Mouse (Mus musculus) midbrain, embryonic 11.5 days (tissue): ENCODE results near the gene Fabp3. TPM values are rescaled to one million over a fixed set of nuclear protein-coding genes. Genes with fewer than 3 reads are reported as not detected.
A peak's percentile ranks its signal among the peaks of the same experiment; 100 is the strongest.

Experiments used
- ATAC-seq: fragments of 200-750 bp; cut with Nextera tagmentation; 2 replicates; pipeline ENCODE4 v1.8.0; 2017; ENCODE audit warnings: moderate TSS enrichment, moderate library complexity; ENCODE audit not compliant: low FRiP score
- DNase-seq: peaks from one replicate; pipeline ENCODE4 v3.0.0; 2015; ENCODE audit warnings: low spot score; ENCODE audit errors: missing footprints
- H3K27ac ChIP-seq: fragments of 300-500 bp; sonication (generic); 2 replicates; pipeline ENCODE4 v1.5.1; 2014; ENCODE audit warnings: low read depth, low read length
- H3K27me3 ChIP-seq: fragments of 300-500 bp; sonication (generic); 2 replicates; pipeline ENCODE4 v1.6.1; 2014; ENCODE audit warnings: mild to moderate bottlenecking, low read length, moderate library complexity, mixed read lengths; ENCODE audit not compliant: control insufficient read depth, insufficient read depth
- H3K36me3 ChIP-seq: fragments of 300-500 bp; sonication (generic); 2 replicates; pipeline ENCODE4 v1.6.1; 2014; ENCODE audit warnings: mild to moderate bottlenecking, low read length, moderate library complexity, mixed read lengths; ENCODE audit not compliant: control insufficient read depth, insufficient read depth
- H3K4me1 ChIP-seq: fragments of 300-500 bp; sonication (generic); 2 replicates; pipeline ENCODE4 v1.6.1; 2014; ENCODE audit warnings: low read length; ENCODE audit not compliant: control insufficient read depth, insufficient read depth
- H3K4me2 ChIP-seq: fragments of 300-500 bp; sonication (generic); 2 replicates; pipeline ENCODE4 v1.6.1; 2014; ENCODE audit warnings: mild to moderate bottlenecking, moderate library complexity
- H3K4me3 ChIP-seq: fragments of 300-500 bp; sonication (generic); 2 replicates; pipeline ENCODE4 v1.5.1; 2014; ENCODE audit warnings: low read depth, low read length
- H3K9ac ChIP-seq: fragments of 300-500 bp; sonication (generic); 2 replicates; pipeline ENCODE4 v1.6.1; 2014; ENCODE audit warnings: low read length
- H3K9me3 ChIP-seq: fragments of 300-500 bp; sonication (generic); 2 replicates; pipeline ENCODE4 v1.6.1; 2016; ENCODE audit warnings: low read length; ENCODE audit not compliant: control insufficient read depth
- WGBS: fragments of 180-500 bp; shearing (Covaris S2); extraction: QIAGEN DNeasy Blood & Tissue Kit; methylation state at CpG from one replicate; pipeline ENCODE4 v1.1.7; 2014; 5-methylcytosine and 5-hydroxymethylcytosine counted together
- polyA plus RNA-seq: library from polyadenylated mRNA; unstranded; fragments of >200 nt; fragmentation: Nextera tagmentation; extraction: Ambion mirVana; gene quantifications from 2 replicates; pipeline ENCODE4 v1.2.1, GENCODE M21; 2014

Fabp3 gene
- polyA plus RNA-seq, 1 experiment from 2014 or later = 16.7 TPM

- Histone ChIP-seq H3K27ac (no peak overlapping the region), H3K4me1 (no peaks in the 10 kb centered on the region), H3K4me2 (no peak overlapping the region), H3K9ac (no peak overlapping the region), H3K4me3 (no peak overlapping the region), H3K27me3 (no peaks in the 10 kb centered on the region), H3K9me3 (no peaks in the 10 kb centered on the region), H3K36me3 (peaks cover 13% of the 10 kb centered on the region)
- WGBS = 87% methylated on average over 9 of the region's 9 CpGs
- no peak for ATAC-seq
- DNase-seq = no peak
Observed at GRCm38 (mm10) chr4:130327366-130327765, 19.0 kb downstream of the Fabp3 start.

GRCm38 (mm10) chr4:130335867-130336266 is 27.5 kb downstream of the Fabp3 start:
- Histone ChIP-seq H3K4me2 (no peak overlapping the region), H3K4me1 (no peaks in the 10 kb centered on the region), H3K9me3 (no peaks in the 10 kb centered on the region), H3K4me3 (no peak overlapping the region), H3K9ac (no peak overlapping the region), H3K27me3 (no peaks in the 10 kb centered on the region), H3K36me3 (peaks cover 2% of the 10 kb centered on the region; the same call in 1 of the 2 replicates), H3K27ac (no peak overlapping the region)
- DNase-seq (no peak), ATAC-seq (no peak)
- 91% methylated on average over 5 of the region's 5 CpGs for WGBS

- Histone ChIP-seq H3K36me3 (peaks cover 1% of the 10 kb centered on the region; the same call in 1 of the 2 replicates), H3K9ac (no peak overlapping the region), H3K4me1 (no peaks in the 10 kb centered on the region), H3K4me2 (no peak overlapping the region), H3K4me3 (no peak overlapping the region), H3K9me3 (no peaks in the 10 kb centered on the region), H3K27ac (no peak overlapping the region), H3K27me3 (no peaks in the 10 kb centered on the region)
- ATAC-seq (no peak), DNase-seq (peak; percentile 91)
- 30% methylated on average over 4 of the region's 4 CpGs for WGBS
Observed at GRCm38 (mm10) chr4:130341691-130342090, 33.3 kb downstream of the Fabp3 start.

DNA sequence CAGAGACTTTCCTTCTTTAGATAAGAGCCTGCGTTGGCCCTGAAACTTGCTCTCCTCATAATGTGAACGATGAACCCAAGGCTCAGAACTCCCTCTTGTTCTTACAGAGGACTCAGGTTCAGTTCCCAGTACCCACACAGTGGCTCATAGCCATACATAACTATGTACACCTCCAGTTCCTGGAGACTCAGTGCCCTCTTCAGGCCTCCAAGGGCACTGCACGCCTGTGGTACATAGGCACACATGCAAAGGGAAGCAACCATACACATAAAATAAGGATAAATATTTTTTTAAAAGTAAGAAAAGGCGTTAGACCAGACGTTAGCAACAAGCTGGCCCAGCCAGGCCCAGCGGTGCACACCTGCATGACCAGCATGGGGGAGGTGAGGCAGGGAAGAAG is 41.3 kb downstream of the Fabp3 start:
- WGBS = 94% methylated on average over 6 of the region's 6 CpGs
- DNase-seq = no peak
- ATAC-seq = no peak
- no peak overlapping the region for H3K9ac ChIP-seq
- H3K27me3 ChIP-seq = no peaks in the 10 kb centered on the region
- H3K27ac ChIP-seq = no peak overlapping the region
- no peaks in the 10 kb centered on the region for H3K9me3 ChIP-seq
- H3K4me1 ChIP-seq = no peaks in the 10 kb centered on the region
- H3K4me3 ChIP-seq = no peak overlapping the region
- peaks cover 10% of the 10 kb centered on the region for H3K36me3 ChIP-seq
- H3K4me2 ChIP-seq = no peak overlapping the region

GRCm38 (mm10) chr4:130350690-130351422 is 42.5 kb downstream of the Fabp3 start:
- Histone ChIP-seq H3K27me3 (no peaks in the 10 kb centered on the region), H3K9ac (no peak overlapping the region), H3K4me1 (no peaks in the 10 kb centered on the region), H3K4me3 (no peak overlapping the region), H3K4me2 (no peak overlapping the region), H3K9me3 (no peaks in the 10 kb centered on the region), H3K27ac (no peak overlapping the region), H3K36me3 (peaks cover 10% of the 10 kb centered on the region)
- no peak for ATAC-seq
- WGBS = 91% methylated on average over 16 of the region's 16 CpGs
- DNase-seq = no peak

DNA sequence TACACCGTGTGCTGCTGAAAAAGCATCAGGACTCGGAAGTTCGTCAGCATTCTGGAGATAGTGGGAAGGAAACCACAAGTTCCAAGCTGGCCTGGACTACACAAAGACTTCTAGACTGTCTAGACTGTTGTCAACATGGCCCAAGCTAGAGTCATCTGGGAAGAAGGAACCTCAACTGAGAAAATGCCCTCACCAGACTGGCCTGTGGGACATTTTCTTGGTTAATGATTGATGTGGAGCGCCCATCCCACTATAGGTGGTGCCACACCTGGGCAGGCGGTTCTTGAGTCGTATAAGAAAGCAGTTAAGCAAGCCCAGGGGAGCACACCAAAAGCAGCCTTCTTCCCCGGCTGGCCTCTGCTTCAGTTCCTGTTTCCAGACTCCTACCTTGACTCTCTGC is 44.2 kb downstream of the Fabp3 start:
- Histone ChIP-seq H3K9me3 (no peaks in the 10 kb centered on the region), H3K4me3 (no peak overlapping the region), H3K27ac (no peak overlapping the region), H3K36me3 (peaks cover 12% of the 10 kb centered on the region), H3K27me3 (no peaks in the 10 kb centered on the region), H3K9ac (no peak overlapping the region), H3K4me2 (no peak overlapping the region), H3K4me1 (no peaks in the 10 kb centered on the region)
- DNase-seq (no peak), ATAC-seq (no peak)
- 95% methylated on average over 7 of the region's 7 CpGs for WGBS

- no peak for DNase-seq
- Histone ChIP-seq H3K9ac (no peak overlapping the region), H3K4me1 (peaks cover 18% of the 10 kb centered on the region), H3K27me3 (no peaks in the 10 kb centered on the region), H3K27ac (no peak overlapping the region), H3K9me3 (no peaks in the 10 kb centered on the region), H3K36me3 (peaks cover 2% of the 10 kb centered on the region; the same call in 1 of the 2 replicates), H3K4me2 (no peak overlapping the region), H3K4me3 (no peak overlapping the region)
- ATAC-seq = no peak
Observed at GRCm38 (mm10) chr4:130357946-130358345, 49.6 kb downstream of the Fabp3 start.

GRCm38 (mm10) chr4:130359486-130360237 is 51.3 kb downstream of the Fabp3 start, which contains the start of the genes Zcchc17 and Snrnp40:
Gene Zcchc17 (minus strand): TSS chr4:130359943.
Gene Snrnp40 (plus strand): TSS chr4:130360132.
- Histone ChIP-seq H3K4me3 (peak within 1 kb of the TSS; percentile 96), H3K4me2 (peak within 1 kb of the TSS; percentile 89), H3K36me3 (peaks cover 6% of the 10 kb centered on the region), H3K27me3 (no peaks in the 10 kb centered on the region), H3K4me1 (peaks cover 18% of the 10 kb centered on the region), H3K27ac (peak within 1 kb of the TSS; percentile 61), H3K9me3 (no peaks in the 10 kb centered on the region), H3K9ac (peak within 1 kb of the TSS; percentile 91)
- WGBS = under 1% methylated on average over 49 of the region's 49 CpGs
- ATAC-seq (peak; percentile 99), DNase-seq (peak; percentile 99)

GRCm38 (mm10) chr4:130360238-130360590 is 51.8 kb downstream of the Fabp3 start:
- ATAC-seq (no peak), DNase-seq (no peak)
- under 1% methylated on average over 19 of the region's 19 CpGs for WGBS
- Histone ChIP-seq H3K4me2 (peak overlapping the region; percentile 87), H3K27ac (no peak overlapping the region), H3K4me3 (peak overlapping the region; percentile 96), H3K4me1 (peaks cover 18% of the 10 kb centered on the region), H3K9ac (peak overlapping the region; percentile 91), H3K9me3 (no peaks in the 10 kb centered on the region), H3K36me3 (peaks cover 11% of the 10 kb centered on the region), H3K27me3 (no peaks in the 10 kb centered on the region)
